Mouse (Mus musculus) liver, postnatal 0 days (tissue): Measurements from ENCODE around the gene Chpt1. TPM values are rescaled to one million over a fixed set of nuclear protein-coding genes. Genes with fewer than 3 reads are reported as not detected.
"Not testable (repeated sequence)": the region's sequence is repeated elsewhere in the genome, so short reads cannot be mapped to it uniquely, and the experiment has no call there.

Experiments
- ATAC-seq: fragments of 200-750 bp; cut with Nextera tagmentation; 2 replicates; pipeline ENCODE4 v1.8.0; 2017; ENCODE audit warnings: mild to moderate bottlenecking, moderate library complexity
- DNase-seq: peaks from one replicate; pipeline ENCODE4 v3.0.0-alpha.2; 2016
- H3K27ac ChIP-seq: fragments of 300-500 bp; sonication (generic); 2 replicates; pipeline ENCODE4 v1.5.1; 2014; ENCODE audit warnings: antibody characterized with exemption, moderate library complexity, mild to moderate bottlenecking, low read depth
- H3K27me3 ChIP-seq: fragments of 300-500 bp; sonication (generic); 2 replicates; pipeline ENCODE4 v1.6.1; 2014; ENCODE audit warnings: low read length, control low read depth, mixed read lengths; ENCODE audit not compliant: insufficient read depth
- H3K36me3 ChIP-seq: fragments of 300-500 bp; sonication (generic); replicated peaks from 2 replicates; pipeline ENCODE4 v1.6.1; 2014; ENCODE audit warnings: mild to moderate bottlenecking, control low read depth, low read length, moderate library complexity, mixed read lengths; ENCODE audit not compliant: insufficient read depth
- H3K4me1 ChIP-seq: fragments of 300-500 bp; sonication (generic); 2 replicates; pipeline ENCODE4 v1.6.1; 2014; ENCODE audit warnings: antibody characterized with exemption, mild to moderate bottlenecking, control low read depth; ENCODE audit not compliant: insufficient read depth
- H3K4me2 ChIP-seq: fragments of 300-500 bp; sonication (generic); 2 replicates; pipeline ENCODE4 v1.6.1; 2014; ENCODE audit warnings: low read depth, mild to moderate bottlenecking, low read length, moderate library complexity, mixed read lengths
- H3K4me3 ChIP-seq: fragments of 300-500 bp; sonication (generic); 2 replicates; pipeline ENCODE4 v1.5.1; 2014; ENCODE audit warnings: low read depth, low read length
- H3K9ac ChIP-seq: fragments of 300-500 bp; sonication (generic); replicated peaks from 2 replicates; pipeline ENCODE4 v1.6.1; 2014; ENCODE audit warnings: mild to moderate bottlenecking, moderate library complexity
- H3K9me3 ChIP-seq: fragments of 300-500 bp; sonication (generic); 2 replicates; pipeline ENCODE4 v1.6.1; 2016; ENCODE audit warnings: mild to moderate bottlenecking, control low read depth, low read length, mixed read lengths
- CTCF ChIP-seq: sonication (generic); IDR thresholded peaks from 2 replicates; pipeline ENCODE4 v1.5.1; 2016; ENCODE audit warnings: antibody characterized with exemption, low read depth
- EP300 ChIP-seq: IDR thresholded peaks from 2 replicates; pipeline ENCODE4 v1.6.1; 2016; ENCODE audit warnings: antibody characterized with exemption, low read depth, mild to moderate bottlenecking
- WGBS: fragments of 180-500 bp; shearing (Covaris S2); extraction: QIAGEN DNeasy Blood & Tissue Kit; methylation state at CpG from one replicate; pipeline ENCODE4 v1.1.7; 2014; ENCODE audit not compliant: insufficient replicate concordance; 5-methylcytosine and 5-hydroxymethylcytosine counted together
- polyA plus RNA-seq: library from polyadenylated mRNA; unstranded; fragments of >200 nt; fragmentation: Nextera tagmentation; extraction: Ambion mirVana; gene quantifications from 2 replicates; pipeline ENCODE4 v1.2.1, GENCODE M21; 2015

Gene Chpt1
- polyA plus RNA-seq, 1 experiment from 2014 or later, result 12.7 TPM

GRCm38 (mm10) chr10:88523212-88523611, 19.3 kb upstream of the Chpt1 start:
- WGBS, result 86% methylated on average over 1 of the region's 1 CpGs
- no peak for TF ChIP-seq EP300
- TF ChIP-seq CTCF, result no peak
- ATAC-seq, result no peak

GRCm38 (mm10) chr10:88522795-88523194, 18.9 kb upstream of the Chpt1 start:
- Histone ChIP-seq H3K36me3 (no peaks in the 10 kb centered on the region), H3K4me3 (no peak overlapping the region), H3K4me2 (no peak overlapping the region), H3K9ac (no peak overlapping the region), H3K9me3 (no peaks in the 10 kb centered on the region), H3K4me1 (no peaks in the 10 kb centered on the region), H3K27ac (no peak overlapping the region), H3K27me3 (no peaks in the 10 kb centered on the region)
- TF ChIP-seq EP300 (no peak), CTCF (no peak)
- DNase-seq (no peak), ATAC-seq (no peak)
- 68% methylated on average over 8 of the region's 8 CpGs for WGBS

More at GRCm38 (mm10) chr10:88523212-88523611, 19.3 kb upstream of the Chpt1 start:
- no peak overlapping the region for H3K27ac ChIP-seq
- H3K4me3 ChIP-seq, result no peak overlapping the region
- no peak overlapping the region for H3K9ac ChIP-seq
- H3K27me3 ChIP-seq, result no peaks in the 10 kb centered on the region
- no peak for DNase-seq
- H3K9me3 ChIP-seq, result no peaks in the 10 kb centered on the region
- no peaks in the 10 kb centered on the region for H3K4me1 ChIP-seq
- H3K36me3 ChIP-seq, result no peaks in the 10 kb centered on the region
- H3K4me2 ChIP-seq, result no peak overlapping the region

- WGBS, result 75% methylated on average over 7 of the region's 7 CpGs
- DNase-seq, H3K9me3 ChIP-seq, H3K9ac ChIP-seq, H3K27ac ChIP-seq, H3K36me3 ChIP-seq, H3K4me3 ChIP-seq, H3K4me1 ChIP-seq, H3K27me3 ChIP-seq, ATAC-seq, H3K4me2 ChIP-seq: not testable (repeated sequence)
Observed at GRCm38 (mm10) chr10:88515049-88515448, 11.2 kb upstream of the Chpt1 start.

DNA sequence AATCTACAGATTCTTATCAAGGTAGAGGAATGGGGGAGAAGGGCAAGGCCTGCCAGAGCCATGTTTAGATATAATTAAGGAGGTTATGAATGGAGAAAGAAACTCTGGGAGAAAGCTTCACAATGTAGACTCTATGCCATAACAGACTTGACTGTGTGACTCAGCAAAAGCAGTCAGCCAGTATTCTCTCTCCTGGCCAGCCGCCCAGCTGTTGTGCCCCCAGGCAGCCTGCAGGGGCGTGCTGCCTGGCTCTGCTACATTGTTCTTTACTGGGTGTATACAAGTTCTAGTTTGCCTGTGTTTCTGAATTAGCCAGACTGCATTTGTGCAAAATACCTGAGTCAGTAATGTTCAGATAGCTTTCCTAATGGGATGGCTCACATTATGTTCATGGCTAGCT, 10.6 kb upstream of the Chpt1 start:
- H3K9ac ChIP-seq, result no peak overlapping the region
- no peak overlapping the region for H3K4me2 ChIP-seq
- H3K9me3 ChIP-seq, result no peaks in the 10 kb centered on the region
- peaks cover 5% of the 10 kb centered on the region; the same call in 1 of the 2 replicates for H3K4me1 ChIP-seq
- peak; percentile 58 for DNase-seq
- no peaks in the 10 kb centered on the region for H3K27me3 ChIP-seq
- WGBS, result 45% methylated on average over 2 of the region's 2 CpGs
- peak; percentile 78 for ATAC-seq
- H3K36me3 ChIP-seq, result no peaks in the 10 kb centered on the region
- no peak overlapping the region for H3K4me3 ChIP-seq
- no peak overlapping the region for H3K27ac ChIP-seq
- no peak for TF ChIP-seq EP300
- peak; percentile 49 for TF ChIP-seq CTCF

GRCm38 (mm10) chr10:88513574-88514135, 9.8 kb upstream of the Chpt1 start:
- Histone ChIP-seq H3K9me3 (no peaks in the 10 kb centered on the region), H3K4me1 (peaks cover 5% of the 10 kb centered on the region; the same call in 1 of the 2 replicates), H3K9ac (no peak overlapping the region), H3K36me3 (no peaks in the 10 kb centered on the region), H3K4me2 (no peak overlapping the region), H3K27me3 (no peaks in the 10 kb centered on the region), H3K4me3 (no peak overlapping the region), H3K27ac (no peak overlapping the region)
- WGBS, result 58% methylated on average over 8 of the region's 8 CpGs
- no peak for TF ChIP-seq CTCF
- TF ChIP-seq EP300, result no peak
- ATAC-seq, result no peak
- no peak for DNase-seq

- WGBS, result 80% methylated on average over 9 of the region's 9 CpGs
- H3K27me3 ChIP-seq, result no peaks in the 10 kb centered on the region
- no peak overlapping the region for H3K4me3 ChIP-seq
- H3K4me1 ChIP-seq, result peaks cover 5% of the 10 kb centered on the region; the same call in 1 of the 2 replicates
- no peaks in the 10 kb centered on the region for H3K36me3 ChIP-seq
- ATAC-seq (no peak), DNase-seq (no peak)
- no peaks in the 10 kb centered on the region for H3K9me3 ChIP-seq
- H3K4me2 ChIP-seq, result no peak overlapping the region
- TF ChIP-seq CTCF (no peak), EP300 (no peak)
- H3K9ac ChIP-seq, result no peak overlapping the region
- no peak overlapping the region for H3K27ac ChIP-seq
Observed at GRCm38 (mm10) chr10:88511355-88511754, 7.5 kb upstream of the Chpt1 start.
